Mouse (Mus musculus): ENCODE results near the gene Slc9a5. TPM values are rescaled to one million over a fixed set of nuclear protein-coding genes. Genes with fewer than 3 reads are reported as not detected.

The Slc9a5 gene
- total RNA-seq (2021), result under 1 TPM; 0.25 to 0.50 TPM
- long read RNA-seq, experiment 1, result 0 reads
- long read RNA-seq, experiment 2, result 0 reads

- DNase-seq (ENCODE audit: low spot score), result no peak
These were observed at the start of gene Slc9a5 for GRCm38 (mm10) chr8:105348450-105349095. Slc9a5 (plus strand) TSS chr8:105348843.

- no peak for DNase-seq (ENCODE audit: low spot score)
These were observed 48.7 kb upstream of the Slc9a5 start for GRCm38 (mm10) chr8:105299962-105300361.

- DNase-seq (ENCODE audit: low spot score), result no peak
These were observed 45.2 kb upstream of the Slc9a5 start for GRCm38 (mm10) chr8:105303396-105303795.

GRCm38 (mm10) chr8:105303874-105304273 is 44.8 kb upstream of the Slc9a5 start:
- no peak for DNase-seq (ENCODE audit: low spot score)

GRCm38 (mm10) chr8:105304325-105305210 is 44.1 kb upstream of the Slc9a5 start:
- no peak for DNase-seq (ENCODE audit: low spot score)

GRCm38 (mm10) chr8:105305211-105306145 is 43.2 kb upstream of the Slc9a5 start, which contains the start of gene Elmo3:
Elmo3 (plus strand) TSS chr8:105305601.
- DNase-seq (ENCODE audit: low spot score), result peak; percentile 33

- no peak for DNase-seq (ENCODE audit: low spot score)
These were observed 42.4 kb upstream of the Slc9a5 start for GRCm38 (mm10) chr8:105306146-105306691.

- no peak for DNase-seq (ENCODE audit: low spot score)
These were observed 41.0 kb upstream of the Slc9a5 start for GRCm38 (mm10) chr8:105307670-105308069.

- no peak for DNase-seq (ENCODE audit: low spot score)
These were observed 40.2 kb upstream of the Slc9a5 start for GRCm38 (mm10) chr8:105308428-105308827.

GRCm38 (mm10) chr8:105309142-105309847 is 39.3 kb upstream of the Slc9a5 start:
- DNase-seq (ENCODE audit: low spot score), result no peak

GRCm38 (mm10) chr8:105310118-105310517 is 38.5 kb upstream of the Slc9a5 start:
- no peak for DNase-seq (ENCODE audit: low spot score)

- no peak for DNase-seq (ENCODE audit: low spot score)
These were observed 36.9 kb upstream of the Slc9a5 start for GRCm38 (mm10) chr8:105311718-105312117.

- no peak for DNase-seq (ENCODE audit: low spot score)
These were observed 35.7 kb upstream of the Slc9a5 start for GRCm38 (mm10) chr8:105312891-105313481.

- DNase-seq (ENCODE audit: low spot score), result no peak
These were observed 34.8 kb upstream of the Slc9a5 start for GRCm38 (mm10) chr8:105313622-105314402.

GRCm38 (mm10) chr8:105315073-105315769 is 33.4 kb upstream of the Slc9a5 start:
- DNase-seq (ENCODE audit: low spot score), result no peak

GRCm38 (mm10) chr8:105317941-105318340 is 30.7 kb upstream of the Slc9a5 start:
- DNase-seq (ENCODE audit: low spot score), result peak; percentile 57

- DNase-seq (ENCODE audit: low spot score), result no peak
These were observed 29.9 kb upstream of the Slc9a5 start for GRCm38 (mm10) chr8:105318662-105319190.

- DNase-seq (ENCODE audit: low spot score), result no peak
These were observed 25.5 kb upstream of the Slc9a5 start for GRCm38 (mm10) chr8:105323183-105323582.
